Mouse (Mus musculus): ENCODE results near the gene Gm20388. TPM values are rescaled to one million over a fixed set of nuclear protein-coding genes. Genes with fewer than 3 reads are reported as not detected.

The Gm20388 gene
- total and polyA plus RNA-seq, 2 experiments from 2014 or later = 17.3 TPM; not detected in 1

DNA sequence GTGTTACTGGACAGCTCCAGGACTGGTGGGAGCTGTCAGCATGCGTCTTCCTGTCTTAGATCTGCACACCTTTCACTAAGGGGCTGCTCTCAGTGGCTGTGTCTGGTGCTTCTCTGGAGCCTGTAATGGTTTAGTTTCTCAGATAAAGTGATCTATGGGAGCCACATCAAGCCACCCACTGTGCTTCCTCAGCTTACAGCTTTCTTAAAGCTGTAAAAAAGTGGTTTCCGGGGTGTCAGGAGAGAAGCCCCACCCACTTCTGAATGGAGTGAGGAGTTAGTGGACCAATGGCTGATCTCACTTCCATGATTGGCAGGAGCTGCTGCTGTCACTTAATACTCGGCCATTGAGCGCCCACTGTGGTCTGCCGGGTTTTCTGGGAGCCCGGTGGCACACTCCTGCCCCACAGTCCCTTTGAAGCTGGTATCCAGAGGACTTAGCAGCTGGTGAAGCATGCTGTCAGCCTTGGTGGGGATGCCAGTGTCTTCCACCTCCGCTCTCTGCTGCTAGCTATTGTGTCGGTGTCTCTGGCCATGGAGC lies 35.8 kb downstream of the Gm20388 start:
- peaks cover 66% of the 10 kb centered on the region for H3K36me3 ChIP-seq (replicated peaks; ENCODE audit: control insufficient read depth, insufficient read depth, low read length)
- H3K27ac ChIP-seq (ENCODE audit: low read depth) = no peak overlapping the region
- no peaks in the 10 kb centered on the region for H3K4me1 ChIP-seq (ENCODE audit: control insufficient read depth, insufficient read depth)
- H3K9me3 ChIP-seq (replicated peaks; ENCODE audit: control insufficient read depth, low read length) = no peaks in the 10 kb centered on the region
- ATAC-seq (ENCODE audit: insufficient read depth, low read depth) (no peak), DNase-seq (ENCODE audit: low spot score) (no peak)
- 84% methylated on average over 8 of the region's 8 CpGs for WGBS
- no peaks in the 10 kb centered on the region for H3K27me3 ChIP-seq (ENCODE audit: control insufficient read depth, insufficient read depth, low read length)
- H3K9ac ChIP-seq (replicated peaks; ENCODE audit: low read depth, low read length) = no peak overlapping the region
- TF ChIP-seq CTCF (IDR thresholded peaks at IDR 0.05; ENCODE audit: low read depth) (no peak), EP300 (IDR thresholded peaks at IDR 0.05; ENCODE audit: low read depth) (no peak)
- no peak overlapping the region for H3K4me3 ChIP-seq (ENCODE audit: low read depth, low read length)
- no peak overlapping the region for H3K4me2 ChIP-seq (ENCODE audit: low read depth, low read length)

DNA sequence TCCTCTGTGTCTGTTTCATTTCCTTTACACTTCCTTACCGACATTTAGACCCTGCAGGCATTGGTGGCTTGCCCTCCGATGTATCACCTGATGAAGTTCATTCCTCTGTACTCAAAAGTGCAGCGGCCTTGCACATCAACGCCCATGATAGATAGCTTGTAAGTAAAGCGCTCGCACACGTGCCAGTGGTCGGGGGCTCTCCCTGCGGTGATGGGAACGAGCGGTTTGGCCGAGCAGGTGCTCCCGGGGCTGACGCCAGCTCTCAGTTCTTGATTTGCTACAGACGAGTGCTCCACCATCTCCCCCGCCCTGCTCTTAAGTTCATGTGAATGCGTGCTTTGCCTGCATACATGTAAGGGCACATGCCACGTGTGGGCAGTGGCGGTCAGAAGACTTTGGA lies 37.0 kb downstream of the Gm20388 start:
- no peak overlapping the region for H3K4me3 ChIP-seq (ENCODE audit: low read depth, low read length)
- 75% methylated on average over 19 of the region's 19 CpGs for WGBS
- no peaks in the 10 kb centered on the region for H3K9me3 ChIP-seq (replicated peaks; ENCODE audit: control insufficient read depth, low read length)
- no peaks in the 10 kb centered on the region for H3K27me3 ChIP-seq (ENCODE audit: control insufficient read depth, insufficient read depth, low read length)
- H3K4me2 ChIP-seq (ENCODE audit: low read depth, low read length) = no peak overlapping the region
- peaks cover 66% of the 10 kb centered on the region for H3K36me3 ChIP-seq (replicated peaks; ENCODE audit: control insufficient read depth, insufficient read depth, low read length)
- H3K9ac ChIP-seq (replicated peaks; ENCODE audit: low read depth, low read length) = no peak overlapping the region
- no peak for DNase-seq (ENCODE audit: low spot score)
- no peak for ATAC-seq (ENCODE audit: insufficient read depth, low read depth)
- H3K27ac ChIP-seq (ENCODE audit: low read depth) = no peak overlapping the region
- no peaks in the 10 kb centered on the region for H3K4me1 ChIP-seq (ENCODE audit: control insufficient read depth, insufficient read depth)
- TF ChIP-seq EP300 (IDR thresholded peaks at IDR 0.05; ENCODE audit: low read depth) (no peak), CTCF (IDR thresholded peaks at IDR 0.05; ENCODE audit: low read depth) (no peak)

DNA sequence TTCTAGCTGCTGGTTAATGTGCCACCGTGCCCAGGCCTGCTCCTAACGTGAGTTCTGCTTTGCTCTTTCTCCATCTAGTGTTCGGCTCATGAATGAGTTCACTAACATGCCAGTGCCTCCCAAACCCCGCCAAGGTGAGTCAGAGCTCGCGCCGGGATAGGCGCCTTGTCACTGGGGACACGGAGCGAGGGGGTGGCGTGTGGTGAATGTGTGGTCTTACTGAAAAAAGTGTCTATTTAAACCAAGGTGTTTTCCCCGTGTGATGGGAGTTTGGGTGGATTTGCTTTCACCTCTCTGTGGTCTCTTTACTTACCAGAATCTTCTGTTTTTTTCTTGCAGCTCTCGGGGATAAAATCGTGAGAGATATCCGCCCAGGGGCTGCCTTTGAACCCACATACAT lies 37.7 kb downstream of the Gm20388 start:
- no peaks in the 10 kb centered on the region for H3K27me3 ChIP-seq (ENCODE audit: control insufficient read depth, insufficient read depth, low read length)
- H3K4me3 ChIP-seq (ENCODE audit: low read depth, low read length) = no peak overlapping the region
- TF ChIP-seq EP300 (IDR thresholded peaks at IDR 0.05; ENCODE audit: low read depth) (no peak), CTCF (IDR thresholded peaks at IDR 0.05; ENCODE audit: low read depth) (no peak)
- H3K9ac ChIP-seq (replicated peaks; ENCODE audit: low read depth, low read length) = no peak overlapping the region
- 89% methylated on average over 15 of the region's 15 CpGs for WGBS
- H3K9me3 ChIP-seq (replicated peaks; ENCODE audit: control insufficient read depth, low read length) = no peaks in the 10 kb centered on the region
- H3K4me2 ChIP-seq (ENCODE audit: low read depth, low read length) = no peak overlapping the region
- no peak overlapping the region for H3K27ac ChIP-seq (ENCODE audit: low read depth)
- H3K36me3 ChIP-seq (replicated peaks; ENCODE audit: control insufficient read depth, insufficient read depth, low read length) = peaks cover 66% of the 10 kb centered on the region
- DNase-seq (ENCODE audit: low spot score) = no peak
- H3K4me1 ChIP-seq (ENCODE audit: control insufficient read depth, insufficient read depth) = no peaks in the 10 kb centered on the region
- no peak for ATAC-seq (ENCODE audit: insufficient read depth, low read depth)

DNA sequence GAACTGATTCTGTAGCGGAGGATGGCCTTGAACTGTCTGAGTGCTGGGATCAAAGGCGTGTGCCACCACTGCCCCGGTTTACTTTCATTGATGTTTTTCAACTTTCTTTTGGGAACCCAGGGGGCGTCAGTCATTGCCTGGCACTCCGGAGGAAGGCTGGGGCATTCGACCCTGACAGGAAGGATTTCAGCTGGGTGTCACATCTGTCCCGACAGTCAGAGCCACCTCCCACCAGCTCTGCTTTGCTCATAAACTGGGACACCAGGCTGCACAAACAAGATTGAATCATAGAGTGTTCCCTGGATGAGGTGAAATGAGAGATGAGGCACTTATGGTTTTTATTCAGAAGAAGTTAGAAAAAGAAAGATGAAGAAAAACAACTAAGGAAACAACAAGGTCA lies 41.6 kb downstream of the Gm20388 start:
- Histone ChIP-seq H3K4me1 (ENCODE audit: control insufficient read depth, insufficient read depth) (no peaks in the 10 kb centered on the region), H3K4me2 (ENCODE audit: low read depth, low read length) (no peak overlapping the region), H3K27ac (ENCODE audit: low read depth) (no peak overlapping the region), H3K27me3 (ENCODE audit: control insufficient read depth, insufficient read depth, low read length) (no peaks in the 10 kb centered on the region), H3K4me3 (ENCODE audit: low read depth, low read length) (no peak overlapping the region), H3K9me3 (replicated peaks; ENCODE audit: control insufficient read depth, low read length) (no peaks in the 10 kb centered on the region), H3K9ac (replicated peaks; ENCODE audit: low read depth, low read length) (no peak overlapping the region), H3K36me3 (replicated peaks; ENCODE audit: control insufficient read depth, insufficient read depth, low read length) (peaks cover 95% of the 10 kb centered on the region)
- DNase-seq (ENCODE audit: low spot score) (no peak), ATAC-seq (ENCODE audit: insufficient read depth, low read depth) (no peak)
- TF ChIP-seq EP300 (IDR thresholded peaks at IDR 0.05; ENCODE audit: low read depth) (no peak), CTCF (IDR thresholded peaks at IDR 0.05; ENCODE audit: low read depth) (no peak)
- WGBS = 73% methylated on average over 7 of the region's 7 CpGs

DNA sequence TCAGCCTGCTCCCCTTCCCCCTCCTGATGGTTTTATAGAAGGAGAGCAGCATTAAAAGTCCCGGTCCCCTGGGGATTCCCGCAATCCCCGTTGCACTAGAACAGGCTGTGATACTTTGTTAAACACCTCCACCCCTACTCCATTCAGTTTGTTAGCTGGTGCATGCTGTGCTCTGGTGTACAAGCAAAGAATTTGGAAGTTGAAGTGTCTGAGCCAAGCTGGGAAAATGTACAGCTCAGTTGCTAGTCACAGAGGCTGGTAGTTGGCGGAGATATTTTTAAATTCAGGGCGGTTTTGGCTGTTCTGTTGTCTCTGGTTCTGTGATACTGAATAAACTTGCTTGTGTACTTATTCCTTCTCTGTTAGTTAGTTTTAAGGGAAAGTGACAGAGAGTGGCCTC lies 42.1 kb downstream of the Gm20388 start:
- no peak overlapping the region for H3K9ac ChIP-seq (replicated peaks; ENCODE audit: low read depth, low read length)
- H3K27ac ChIP-seq (ENCODE audit: low read depth) = no peak overlapping the region
- H3K9me3 ChIP-seq (replicated peaks; ENCODE audit: control insufficient read depth, low read length) = no peaks in the 10 kb centered on the region
- TF ChIP-seq CTCF (IDR thresholded peaks at IDR 0.05; ENCODE audit: low read depth) = no peak
- no peak for TF ChIP-seq EP300 (IDR thresholded peaks at IDR 0.05; ENCODE audit: low read depth)
- no peaks in the 10 kb centered on the region for H3K27me3 ChIP-seq (ENCODE audit: control insufficient read depth, insufficient read depth, low read length)
- ATAC-seq (ENCODE audit: insufficient read depth, low read depth) (no peak), DNase-seq (ENCODE audit: low spot score) (no peak)
- no peak overlapping the region for H3K4me2 ChIP-seq (ENCODE audit: low read depth, low read length)
- peaks cover 95% of the 10 kb centered on the region for H3K36me3 ChIP-seq (replicated peaks; ENCODE audit: control insufficient read depth, insufficient read depth, low read length)
- 84% methylated on average over 5 of the region's 5 CpGs for WGBS
- H3K4me1 ChIP-seq (ENCODE audit: control insufficient read depth, insufficient read depth) = no peaks in the 10 kb centered on the region
- no peak overlapping the region for H3K4me3 ChIP-seq (ENCODE audit: low read depth, low read length)

DNA sequence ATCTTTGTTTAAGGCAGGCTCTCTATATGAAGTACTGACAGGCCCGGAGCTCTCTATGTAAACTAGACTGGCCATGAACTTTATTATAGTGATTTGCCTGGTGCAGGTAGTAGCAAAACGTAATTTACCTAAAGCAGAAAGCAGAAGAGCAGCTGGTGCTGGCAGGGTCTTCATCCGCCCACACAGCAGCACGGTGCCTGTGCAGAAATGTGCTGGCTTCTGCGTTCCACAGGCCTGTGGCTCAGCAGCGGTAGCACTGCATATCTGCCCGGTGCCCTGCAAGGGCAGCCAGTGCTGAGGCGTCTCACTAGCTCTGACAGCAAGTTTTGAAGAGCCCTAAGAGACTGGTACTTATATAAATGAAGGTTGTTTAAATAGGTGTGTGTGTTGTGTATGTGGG lies 44.7 kb downstream of the Gm20388 start:
- H3K36me3 ChIP-seq (replicated peaks; ENCODE audit: control insufficient read depth, insufficient read depth, low read length) = peaks cover 79% of the 10 kb centered on the region
- no peak overlapping the region for H3K4me3 ChIP-seq (ENCODE audit: low read depth, low read length)
- WGBS = 85% methylated on average over 8 of the region's 8 CpGs

More for the DNA sequence above, 44.7 kb downstream of the Gm20388 start:
- Histone ChIP-seq H3K4me2 (ENCODE audit: low read depth, low read length) (no peak overlapping the region), H3K4me1 (ENCODE audit: control insufficient read depth, insufficient read depth) (no peaks in the 10 kb centered on the region), H3K9me3 (replicated peaks; ENCODE audit: control insufficient read depth, low read length) (no peaks in the 10 kb centered on the region), H3K27ac (ENCODE audit: low read depth) (no peak overlapping the region), H3K9ac (replicated peaks; ENCODE audit: low read depth, low read length) (no peak overlapping the region), H3K27me3 (ENCODE audit: control insufficient read depth, insufficient read depth, low read length) (no peaks in the 10 kb centered on the region)
- ATAC-seq (ENCODE audit: insufficient read depth, low read depth) (no peak), DNase-seq (ENCODE audit: low spot score) (no peak)
- TF ChIP-seq CTCF (IDR thresholded peaks at IDR 0.05; ENCODE audit: low read depth) = no peak
- no peak for TF ChIP-seq EP300 (IDR thresholded peaks at IDR 0.05; ENCODE audit: low read depth)
